Mouse (Mus musculus) retina, postnatal 1 day (tissue): ENCODE data around the gene AL731706.1.

Experiments
- DNase-seq: peaks from one replicate; pipeline ENCODE4 v3.0.0-alpha.2; 2012

The AL731706.1 gene

DNA sequence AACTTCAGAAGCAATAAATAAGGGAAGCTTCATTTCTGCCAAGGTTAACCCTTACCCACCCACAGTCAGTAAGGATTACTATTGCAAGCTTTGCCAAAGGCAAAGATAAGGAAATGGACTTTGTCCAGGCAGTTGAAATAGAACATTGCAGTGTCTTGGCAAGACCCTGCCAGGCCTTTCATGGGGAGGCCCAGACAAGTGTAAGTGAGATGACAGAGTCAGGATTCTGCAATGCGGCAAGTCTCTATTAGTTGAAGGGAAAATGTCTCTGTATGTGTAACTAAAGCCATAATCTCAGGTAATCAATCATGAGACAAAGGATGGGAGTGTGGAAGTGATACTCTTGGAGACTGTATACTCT, 56.5 kb downstream of the AL731706.1 start:
- DNase-seq, result no peak

DNA sequence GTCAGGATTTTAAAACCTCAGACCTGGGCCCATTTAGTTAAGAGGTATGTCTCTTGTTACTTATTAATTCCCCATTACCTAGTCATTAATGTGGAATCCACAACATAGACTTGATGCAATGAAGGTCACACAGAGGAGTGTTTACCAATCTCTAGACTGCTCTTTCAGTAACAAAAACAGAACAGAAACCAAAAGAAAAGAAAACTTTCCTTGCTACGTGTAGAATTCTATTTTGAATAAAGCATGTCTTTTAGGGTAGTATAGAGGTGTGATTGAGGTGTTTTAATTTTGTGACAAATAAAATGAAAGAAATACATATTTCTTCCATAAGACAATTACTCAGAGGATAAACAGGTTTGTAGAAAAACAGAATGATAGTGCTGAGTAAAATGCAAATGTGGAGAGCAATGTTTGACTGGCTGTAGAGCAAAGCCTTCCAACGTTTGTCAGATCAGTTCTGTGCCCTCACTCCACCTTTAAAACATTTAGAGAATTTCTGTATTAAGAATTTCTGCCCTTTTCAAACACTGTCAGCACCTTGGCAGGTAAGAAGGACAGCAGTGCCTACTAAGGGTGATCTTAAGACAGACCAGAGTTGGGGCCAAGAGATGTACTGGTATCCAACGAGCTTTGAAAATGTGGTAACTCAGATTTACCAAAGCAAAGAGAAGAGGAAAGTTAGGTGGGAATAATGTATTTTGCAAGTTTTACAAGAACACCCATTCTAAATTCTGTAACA, 57.0 kb downstream of the AL731706.1 start:
- no peak for DNase-seq

DNA sequence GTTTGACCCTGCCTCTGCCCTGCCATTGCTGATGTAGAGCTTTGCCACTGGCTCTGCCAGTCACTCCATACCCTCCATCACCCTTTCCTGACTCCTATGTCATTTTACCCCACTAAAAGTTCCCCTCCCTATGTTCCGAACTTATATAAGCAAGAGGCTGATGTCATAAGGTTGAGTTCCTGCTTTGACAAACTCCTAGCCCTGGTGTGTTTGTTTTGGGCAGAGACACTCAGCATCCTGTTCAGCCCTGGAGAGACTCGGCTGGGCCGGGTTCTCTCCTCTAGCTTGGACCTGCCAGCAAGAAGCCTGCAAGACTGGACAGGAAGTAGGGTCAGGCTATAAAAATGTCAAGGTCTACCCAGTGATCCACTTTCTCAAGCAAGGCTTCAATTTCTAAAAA, 58.3 kb downstream of the AL731706.1 start:
- no peak for DNase-seq
